Mouse (Mus musculus): ENCODE results near the gene Nipal3. TPM values are rescaled to one million over a fixed set of nuclear protein-coding genes. Genes with fewer than 3 reads are reported as not detected.

The Nipal3 gene
- total RNA-seq, 2 experiments from 2014 or later, result 36.4 to 44.5 TPM

DNA sequence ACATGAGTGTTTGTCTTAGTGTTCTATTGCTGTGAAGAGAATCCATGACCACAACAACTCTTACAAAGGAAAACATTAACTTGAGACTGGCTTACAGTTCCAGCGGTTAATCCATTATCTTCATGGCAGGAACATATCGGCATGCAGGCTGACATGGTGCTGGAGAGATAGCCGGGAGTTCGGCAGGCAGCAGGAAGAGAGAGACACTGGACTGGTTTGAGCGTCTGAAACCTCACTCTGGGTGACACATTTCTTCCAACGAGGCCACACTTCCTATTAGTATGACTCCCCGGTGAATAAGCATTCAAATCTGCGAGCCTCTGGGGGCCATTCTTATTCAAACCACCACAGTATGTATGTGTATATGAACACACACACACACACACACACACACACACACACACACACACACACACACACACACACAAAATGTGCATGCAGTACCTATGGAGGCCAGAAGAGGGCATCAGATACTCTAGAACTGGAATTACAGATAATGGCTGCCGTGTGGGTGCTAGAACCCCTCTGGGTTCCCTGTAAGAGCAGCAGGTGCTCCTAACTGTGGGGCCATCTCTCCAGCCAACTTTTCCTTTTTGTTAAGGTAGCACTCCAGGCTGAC is 54.8 kb downstream of the Nipal3 start:
- DNase-seq (ENCODE audit: low spot score), result no peak

DNA sequence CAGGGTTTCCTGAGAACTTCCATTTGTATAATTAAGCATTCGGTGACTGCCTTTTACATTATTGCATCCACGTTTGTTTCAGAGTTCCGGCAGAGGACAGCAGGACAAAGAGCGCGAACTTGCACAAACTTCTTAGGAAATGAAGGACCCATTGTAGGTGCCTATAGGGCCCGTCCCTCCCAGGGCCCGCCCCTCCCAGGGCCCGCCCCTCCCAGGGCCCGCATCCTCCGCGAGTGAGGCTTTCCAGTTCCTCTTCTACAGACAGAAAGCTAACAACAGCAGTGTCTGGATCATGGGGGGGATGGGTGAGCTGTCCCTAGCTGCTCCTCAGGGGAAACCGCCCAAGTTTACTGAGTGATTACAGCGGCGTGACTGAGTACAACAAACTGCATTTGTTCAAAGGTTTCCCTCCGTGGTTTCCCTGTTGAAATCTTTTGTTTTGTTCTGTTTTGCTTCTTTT is 55.6 kb downstream of the Nipal3 start:
- intact Hi-C loops (cut with DNase I), result no loop called here
- no peak for DNase-seq (ENCODE audit: low spot score)

More for the DNA sequence above, 54.8 kb downstream of the Nipal3 start:
- intact Hi-C loops (cut with DNase I), result no loop called here

DNA sequence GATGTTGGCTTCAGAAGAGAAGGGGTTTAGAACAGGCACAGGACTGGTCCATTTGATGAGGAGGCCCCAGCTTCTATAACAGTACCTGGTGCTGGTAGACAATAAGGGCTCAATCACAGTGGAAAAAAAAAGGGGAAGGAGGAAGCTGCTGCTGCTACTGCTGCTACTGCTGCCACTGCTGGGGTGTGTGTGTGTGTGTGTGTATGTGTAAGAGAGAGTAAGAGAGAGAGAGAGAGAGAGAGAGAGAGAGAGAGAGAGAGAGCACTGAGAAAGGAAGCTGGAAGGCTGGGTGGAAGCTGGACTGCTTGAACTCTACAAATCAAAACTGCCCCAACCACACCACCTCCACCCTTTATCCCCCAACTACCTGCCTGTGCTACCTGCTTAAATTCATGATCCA is 56.9 kb downstream of the Nipal3 start:
- DNase-seq (ENCODE audit: low spot score), result no peak
- intact Hi-C loops (cut with DNase I), result no loop called here

DNA sequence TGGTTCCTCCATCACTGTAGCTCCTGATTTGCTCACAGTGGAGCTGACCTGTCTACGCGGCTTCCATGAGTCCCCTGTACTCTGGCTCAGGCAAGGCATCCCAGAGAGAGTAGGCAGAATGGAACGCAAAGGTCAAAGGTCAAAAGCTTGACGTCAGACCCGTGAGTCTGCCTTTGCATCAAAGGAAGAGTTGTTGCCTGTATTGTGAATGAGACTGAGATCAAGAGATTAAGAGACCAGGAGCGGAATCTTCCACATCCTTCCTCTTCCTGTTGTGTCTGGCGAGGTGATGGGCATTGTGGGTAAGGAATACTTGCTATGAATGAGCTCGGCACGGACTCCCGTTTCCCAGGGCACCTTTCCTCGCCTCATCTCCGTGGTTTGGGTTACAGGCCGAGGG is 58.5 kb downstream of the Nipal3 start:
- DNase-seq (ENCODE audit: low spot score), result no peak
- intact Hi-C loops (cut with DNase I), result no loop called here

DNA sequence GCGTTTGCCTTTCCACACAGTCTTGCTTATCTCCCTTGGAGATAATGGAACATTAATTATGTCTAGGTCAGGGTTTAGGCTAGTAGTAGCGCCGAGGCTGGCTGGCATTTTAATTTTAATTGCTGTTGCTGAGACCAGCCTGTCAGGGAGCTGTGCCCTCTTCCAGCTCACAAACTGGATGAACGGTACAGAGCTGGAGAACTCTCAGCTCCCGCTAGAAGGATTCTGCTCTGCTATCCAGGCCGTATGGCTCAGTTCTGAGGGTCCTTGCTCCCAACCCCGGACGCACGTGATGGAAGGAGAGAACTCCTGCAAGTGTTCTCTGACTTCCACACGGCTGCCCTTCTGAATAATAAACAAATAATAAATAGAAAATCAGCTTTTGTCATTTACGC is 60.4 kb downstream of the Nipal3 start:
- DNase-seq (ENCODE audit: low spot score), result no peak
- intact Hi-C loops (cut with DNase I), result loop anchor here (2.0 kb wide), 1 partner anchor 60 kb away; the partner anchor contains the start of genes Nipal3 and Stpg1

DNA sequence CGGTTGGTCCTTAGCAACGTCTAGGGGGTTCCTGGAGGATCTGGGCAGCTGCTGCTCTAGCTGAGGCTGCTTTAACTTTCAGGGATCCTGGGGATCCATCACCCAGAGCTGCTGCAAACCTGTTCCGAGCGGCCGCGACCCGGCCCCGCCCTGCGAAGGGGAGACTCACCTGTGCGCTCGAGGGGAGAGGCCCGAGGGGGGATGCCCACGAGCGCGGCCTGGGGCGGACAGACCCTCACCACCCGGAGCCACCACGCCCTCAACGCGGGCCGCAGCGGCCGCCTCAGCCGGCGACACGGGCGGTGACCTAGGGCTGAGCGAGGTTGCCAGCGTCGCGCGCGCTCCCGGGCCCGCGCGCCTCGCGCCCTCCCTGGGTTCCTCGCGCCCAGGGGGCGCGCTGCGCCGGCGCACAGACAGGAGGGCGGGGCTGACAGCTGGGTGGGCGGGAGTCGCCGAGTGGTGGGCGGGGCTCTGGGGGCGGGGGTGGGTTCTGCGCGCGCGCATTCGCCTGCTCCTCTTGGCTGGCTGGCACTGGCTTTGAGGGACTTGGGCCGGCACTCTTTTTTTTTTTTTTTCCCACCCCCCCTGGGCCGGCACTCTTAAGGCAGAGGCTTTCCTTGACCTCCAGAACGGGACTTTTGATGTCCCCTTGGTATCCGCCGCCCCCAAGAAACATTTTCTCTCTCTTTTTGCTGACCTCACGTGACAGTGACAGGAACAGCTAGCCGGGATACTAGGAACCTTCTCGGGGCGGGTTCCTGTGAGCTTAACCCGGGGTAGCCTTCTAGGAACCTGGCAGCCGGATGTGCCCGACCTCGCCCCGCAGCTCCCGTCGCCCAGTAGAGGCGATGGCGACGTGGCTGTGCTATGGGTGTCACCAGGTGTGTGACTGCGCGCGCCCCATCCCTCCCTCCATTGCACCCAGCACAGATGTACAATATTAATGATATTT is 61.1 kb downstream of the Nipal3 start, which contains the start of gene Rcan3:
Rcan3 (minus strand) TSS at position 411 of the 952 bp plus-strand sequence.
- intact Hi-C loops (cut with DNase I), result loop anchor here (2.0 kb wide), 1 partner anchor 61 kb away; the partner anchor contains the start of genes Nipal3 and Stpg1
- DNase-seq (ENCODE audit: low spot score), result peak; percentile 60

DNA sequence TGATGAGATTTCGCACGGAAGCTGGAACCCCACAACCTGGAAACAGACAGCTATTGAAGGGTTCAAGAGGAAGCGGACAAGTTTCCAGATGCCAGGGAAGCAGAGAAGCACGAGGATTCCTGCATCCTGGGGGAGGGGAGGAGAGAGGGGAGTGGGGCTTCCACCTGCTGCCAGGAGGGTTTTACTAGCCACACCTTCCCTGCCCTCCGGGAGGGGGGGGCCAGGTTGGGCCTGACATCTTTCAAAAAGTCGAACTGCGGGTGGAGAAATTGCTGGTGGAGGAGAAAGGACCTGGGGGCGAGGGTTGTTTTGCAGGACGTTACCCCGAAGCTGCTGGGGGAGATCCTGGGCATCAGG is 61.8 kb downstream of the Nipal3 start:
- no peak for DNase-seq (ENCODE audit: low spot score)
- intact Hi-C loops (cut with DNase I), result no loop called here

DNA sequence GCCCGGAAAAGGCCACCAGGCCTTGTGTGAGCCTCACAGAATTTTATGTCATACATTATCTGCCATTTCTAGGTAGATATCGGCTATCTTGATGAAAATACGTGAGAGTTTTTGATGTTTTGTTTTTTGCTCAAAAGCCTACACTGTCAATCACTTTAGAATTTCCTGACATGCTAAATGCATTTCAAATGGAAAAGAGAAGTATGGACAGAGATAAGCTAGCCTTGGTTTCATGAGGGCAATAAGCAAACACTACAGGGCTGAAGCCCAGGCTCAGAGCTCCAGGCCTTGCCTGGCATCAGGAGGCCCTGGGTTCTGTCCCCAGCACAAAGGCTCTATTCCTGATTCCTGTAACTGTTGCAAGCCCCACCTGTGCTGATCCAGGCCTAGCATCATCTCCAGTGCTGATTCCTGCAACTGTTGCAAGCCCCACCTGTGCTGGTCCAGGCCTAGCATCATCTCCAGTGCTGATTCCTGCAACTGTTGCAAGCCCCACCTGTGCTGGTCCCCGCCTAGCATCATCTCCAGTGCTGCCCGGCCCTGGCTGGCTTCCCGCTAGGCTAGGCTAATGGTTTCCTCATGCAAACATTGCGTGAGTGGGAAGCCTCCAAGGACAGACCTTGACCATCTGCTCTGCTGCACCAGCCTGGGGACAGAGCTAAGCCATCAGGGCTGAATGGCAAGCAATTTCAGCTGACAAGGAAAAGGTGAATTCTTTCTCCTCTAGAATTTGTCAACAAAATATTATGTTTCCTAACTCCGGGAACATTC is 64.7 kb downstream of the Nipal3 start:
- DNase-seq (ENCODE audit: low spot score), result no peak
- intact Hi-C loops (cut with DNase I), result no loop called here

DNA sequence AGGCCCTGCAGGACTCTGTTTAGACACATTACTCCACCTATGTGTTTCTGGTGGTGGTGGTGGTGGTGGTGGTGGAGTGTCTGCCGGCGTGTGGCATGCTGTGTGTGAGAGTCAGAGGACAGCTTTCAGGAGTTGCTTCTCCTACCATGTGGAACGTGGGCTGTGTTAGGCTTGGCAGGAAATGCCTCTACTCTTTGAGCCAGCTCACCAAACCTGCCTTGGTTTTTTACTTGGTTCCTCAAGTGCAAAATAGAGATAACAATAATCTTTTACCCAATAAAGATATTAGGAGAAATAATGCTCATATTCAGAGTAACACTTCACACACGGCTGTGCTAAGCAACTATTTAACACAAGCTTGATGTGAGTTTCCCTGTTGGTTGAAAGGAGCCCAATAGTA is 65.5 kb downstream of the Nipal3 start:
- intact Hi-C loops (cut with DNase I), result no loop called here
- DNase-seq (ENCODE audit: low spot score), result no peak

DNA sequence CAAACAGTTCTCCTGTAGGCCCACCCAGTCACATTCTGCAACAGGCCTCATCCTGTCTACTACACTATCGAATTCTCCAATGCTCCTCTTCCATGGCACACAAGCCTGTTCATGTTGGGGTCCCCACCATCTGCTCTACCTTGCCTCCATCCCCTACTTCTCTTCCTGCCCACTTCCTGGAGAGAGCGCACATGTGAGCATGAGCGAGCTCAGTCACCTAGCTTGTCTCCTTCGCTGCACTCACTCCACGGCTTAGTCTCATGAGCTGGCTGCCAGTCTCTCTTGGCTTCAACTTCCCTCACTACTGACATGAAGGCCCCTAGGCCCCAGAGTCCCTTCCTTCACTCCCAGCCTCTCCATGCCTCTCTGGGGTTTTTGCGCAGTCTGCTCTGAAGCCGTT is 68.3 kb downstream of the Nipal3 start:
- intact Hi-C loops (cut with DNase I), result no loop called here
- no peak for DNase-seq (ENCODE audit: low spot score)

DNA sequence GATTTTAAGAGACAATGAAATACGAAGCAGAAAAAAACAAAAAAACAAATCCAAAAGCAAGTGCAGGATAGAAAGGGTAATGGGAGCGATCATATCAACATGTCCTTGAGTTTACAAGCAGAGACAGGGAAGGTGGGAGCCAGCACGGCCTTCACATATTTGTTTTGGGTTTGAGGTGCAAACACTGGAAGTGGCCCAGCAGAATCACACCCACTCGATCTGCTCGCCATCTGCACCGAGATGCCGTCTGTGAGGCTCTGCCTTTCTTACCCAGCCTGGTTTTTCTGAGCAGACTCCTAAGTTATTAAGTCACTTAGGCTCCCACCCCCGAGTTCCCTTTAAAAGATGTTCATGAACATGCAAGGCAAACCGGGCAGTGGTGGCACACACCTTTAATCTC is 69.2 kb downstream of the Nipal3 start:
- intact Hi-C loops (cut with DNase I), result no loop called here
- no peak for DNase-seq (ENCODE audit: low spot score)

DNA sequence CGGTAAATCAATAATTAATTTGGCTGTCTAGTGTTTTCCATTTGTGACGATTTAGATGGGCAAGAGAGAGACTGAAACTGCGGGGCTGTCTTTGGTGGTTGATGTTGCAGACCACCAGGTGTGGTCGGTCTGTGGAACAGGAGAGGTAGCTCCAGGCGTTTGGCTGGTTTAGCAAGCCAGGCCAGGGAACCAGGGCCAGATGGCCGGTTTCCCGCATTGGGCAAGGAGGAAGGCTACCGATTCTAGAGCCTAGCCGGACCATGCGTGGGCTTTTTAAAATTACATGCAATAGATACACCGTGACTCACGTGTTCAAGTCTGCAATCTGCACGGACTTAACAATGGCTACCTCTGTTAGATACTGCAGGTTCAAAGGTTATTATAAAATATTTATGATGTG is 73.9 kb downstream of the Nipal3 start:
- intact Hi-C loops (cut with DNase I), result no loop called here
- DNase-seq (ENCODE audit: low spot score), result no peak

DNA sequence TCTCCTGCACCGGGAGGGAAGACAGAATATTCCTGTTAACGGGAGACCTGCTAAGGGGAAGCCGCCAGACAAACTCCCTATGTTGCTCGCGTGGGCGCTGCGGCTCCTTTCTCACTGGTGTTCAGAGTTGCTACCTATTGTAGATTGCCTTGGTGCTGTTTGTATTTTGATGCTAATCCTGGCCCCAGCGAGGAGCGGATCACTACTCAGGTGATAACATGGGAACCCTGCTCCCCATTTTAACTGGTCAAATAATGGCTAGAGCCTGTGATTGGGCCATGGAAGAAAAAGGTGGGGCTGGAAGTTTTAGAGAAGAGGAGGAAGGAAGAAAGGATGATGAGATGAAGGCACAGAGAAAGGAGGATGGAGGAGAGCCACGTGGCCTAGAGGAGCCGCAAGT is 74.4 kb downstream of the Nipal3 start:
- intact Hi-C loops (cut with DNase I), result no loop called here
- no peak for DNase-seq (ENCODE audit: low spot score)

DNA sequence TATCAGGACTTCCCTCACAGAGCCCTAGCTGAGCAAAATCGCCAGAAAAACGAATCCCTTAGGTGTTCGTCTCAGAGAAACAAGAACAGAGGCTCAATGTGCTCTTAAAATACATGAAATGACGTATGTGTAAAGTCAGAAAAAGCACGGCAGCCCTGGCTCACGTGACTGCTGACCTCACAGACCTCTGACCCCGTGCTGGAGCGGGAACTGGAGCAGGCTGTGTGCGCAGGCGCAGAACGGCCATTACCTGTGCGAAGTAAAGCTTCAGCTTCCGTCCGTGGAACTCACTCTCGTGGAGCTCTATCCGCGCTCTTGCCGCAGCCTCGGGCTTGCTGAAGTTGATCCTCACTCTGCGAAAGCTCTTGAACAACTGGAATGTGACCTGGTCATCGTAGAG is 74.8 kb downstream of the Nipal3 start:
- intact Hi-C loops (cut with DNase I), result no loop called here

DNA sequence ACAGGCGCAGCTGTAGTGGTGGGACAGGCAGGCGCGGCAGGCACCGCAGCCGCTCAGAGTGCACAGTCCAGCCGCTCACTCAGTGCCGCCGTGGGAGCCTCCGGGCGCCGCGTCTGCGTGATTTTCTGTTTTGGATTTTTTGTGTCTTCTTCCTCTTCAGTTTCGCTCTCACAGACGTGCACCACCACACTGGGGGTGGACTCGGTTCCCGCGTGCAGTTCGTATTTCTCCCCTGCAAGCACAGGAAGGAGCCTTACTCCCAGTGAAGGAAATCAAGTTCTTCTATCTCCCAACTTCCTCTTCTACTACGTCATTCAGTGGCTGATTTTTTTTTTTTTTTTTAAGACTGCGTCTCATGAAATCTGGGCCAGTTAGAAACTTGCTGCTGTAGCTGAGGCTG is 78.5 kb downstream of the Nipal3 start:
- DNase-seq (ENCODE audit: low spot score), result no peak
- intact Hi-C loops (cut with DNase I), result no loop called here

More for the DNA sequence above, 74.8 kb downstream of the Nipal3 start:
- DNase-seq (ENCODE audit: low spot score), result no peak

DNA sequence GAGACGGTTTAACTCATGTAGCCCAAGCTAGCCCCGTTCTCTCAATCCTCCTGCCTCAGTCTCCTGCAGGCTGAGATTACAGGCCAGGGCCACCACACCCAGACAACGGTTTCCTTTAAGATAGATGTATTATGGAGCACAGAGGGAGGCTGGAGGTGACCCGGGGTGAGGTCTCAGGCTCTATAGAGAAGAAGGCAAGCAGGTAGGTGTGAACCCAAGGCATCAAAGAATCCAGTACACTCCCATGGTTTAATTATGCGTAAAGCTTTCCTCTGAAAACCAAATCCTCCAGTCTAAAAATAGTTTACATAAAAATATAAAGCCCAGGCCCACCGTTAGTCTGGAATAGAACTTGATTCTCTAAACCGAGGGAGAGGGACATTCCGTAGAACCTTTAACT is 81.3 kb downstream of the Nipal3 start:
- no peak for DNase-seq (ENCODE audit: low spot score)
- intact Hi-C loops (cut with DNase I), result no loop called here

DNA sequence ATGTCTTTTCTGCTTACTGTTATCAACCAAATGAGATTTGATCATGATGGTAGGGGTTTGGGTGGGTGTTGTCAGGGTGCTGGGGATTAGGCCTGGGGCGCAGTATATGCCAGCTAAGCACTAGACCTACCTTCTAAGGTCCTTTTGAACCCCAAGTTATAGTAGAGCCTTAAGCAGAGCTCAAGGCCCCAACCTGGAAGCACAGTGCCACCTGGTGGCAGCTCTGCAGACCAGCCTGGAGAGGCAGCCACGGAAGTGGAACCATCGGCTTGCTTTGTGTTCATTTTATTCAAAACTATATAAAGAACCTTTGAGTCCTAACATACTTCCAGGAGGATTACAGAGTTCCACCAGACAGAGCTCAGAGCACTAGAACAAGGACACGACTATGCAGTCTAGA is 83.2 kb downstream of the Nipal3 start:
- no peak for DNase-seq (ENCODE audit: low spot score)

DNA sequence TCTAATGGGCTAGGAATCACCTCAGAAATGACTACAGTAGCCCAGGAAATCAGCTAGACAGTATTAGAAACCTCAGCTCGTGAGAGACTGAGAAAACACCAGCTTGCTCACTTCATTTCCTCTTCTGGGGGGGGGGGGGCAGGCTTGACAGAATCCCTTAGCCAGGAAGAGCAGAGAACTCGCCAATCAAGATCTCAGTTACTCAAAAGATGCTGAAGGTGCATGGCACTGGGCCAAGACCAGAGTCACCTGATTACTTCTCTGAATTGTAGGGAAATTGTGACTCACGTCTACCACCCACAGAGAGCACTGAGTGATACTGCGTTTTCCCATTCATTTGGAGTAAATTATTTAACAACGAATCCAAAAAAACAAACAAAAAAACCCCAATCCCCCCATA is 88.7 kb downstream of the Nipal3 start:
- intact Hi-C loops (cut with DNase I), result no loop called here
- DNase-seq (ENCODE audit: low spot score), result no peak

More for the DNA sequence above, 83.2 kb downstream of the Nipal3 start:
- intact Hi-C loops (cut with DNase I), result loop anchor here (1.0 kb wide), 1 partner anchor 29 kb away; no protein-coding TSS in a partner anchor

DNA sequence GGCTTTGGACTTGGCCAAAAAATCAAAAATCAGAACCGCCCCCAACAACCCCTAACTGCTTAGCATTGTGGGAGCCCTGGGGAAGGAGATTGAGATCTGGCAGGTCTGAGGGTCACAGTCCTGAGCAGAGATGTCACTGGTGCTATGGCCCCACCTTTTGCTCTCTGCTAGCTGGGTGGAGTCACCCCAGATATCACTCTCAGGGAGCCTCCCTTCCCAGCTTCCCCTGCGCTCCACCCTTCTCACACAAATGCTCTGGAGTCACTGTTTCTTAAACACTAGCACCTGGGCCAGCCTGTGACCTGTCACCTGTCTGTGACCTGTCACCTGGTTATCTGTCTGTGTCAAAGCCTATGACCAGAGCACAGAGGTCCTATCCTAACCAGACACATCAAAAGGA is 89.9 kb downstream of the Nipal3 start:
- intact Hi-C loops (cut with DNase I), result no loop called here
- no peak for DNase-seq (ENCODE audit: low spot score)

DNA sequence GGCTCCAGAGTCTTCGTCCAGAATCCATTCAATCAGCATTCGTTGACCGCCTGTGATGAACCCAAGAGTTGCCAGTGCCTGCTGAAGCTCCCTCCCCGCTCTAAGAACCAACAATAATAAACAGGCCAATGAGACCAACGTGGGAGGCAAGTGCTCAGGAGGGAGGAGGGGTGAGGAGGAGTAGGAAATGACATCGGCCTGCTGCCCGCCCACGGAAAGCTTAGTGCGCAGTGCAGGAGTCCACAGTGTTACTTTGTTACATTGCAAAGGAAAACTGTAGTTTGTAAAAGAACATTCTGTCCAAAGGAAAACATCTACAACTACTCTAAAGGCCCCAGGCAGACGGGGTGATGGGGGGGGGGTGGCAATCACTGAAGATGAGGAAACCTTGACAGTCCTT is 90.8 kb downstream of the Nipal3 start:
- DNase-seq (ENCODE audit: low spot score), result no peak
- intact Hi-C loops (cut with DNase I), result no loop called here

Data from heart, postnatal 25 days (tissue).